In genomic region chr2:66408899-66409739, GRCm38 (mm10) we compare ENCODE assay signal across 8 mouse cellular contexts. TPM values are rescaled to one million over a fixed set of nuclear protein-coding genes. Genes with fewer than 3 reads are reported as not detected.
DNase-seq lines count a peak whose midpoint lies in the region; ATAC-seq and TF ChIP-seq lines count a peak whose summit lies in the region.

No protein-coding gene starts in this region.

- H3K27ac ChIP-seq in gastrocnemius, adult 2 months: no peak overlapping the region
- H3K27ac ChIP-seq in forebrain, embryonic 10.5 days: peak overlapping the region; percentile 66; the same call in 1 of the 2 replicates
- no peak overlapping the region for H3K27ac ChIP-seq in kidney, postnatal 0 days
- H3K27ac ChIP-seq in liver, embryonic 14.5 days: no peak overlapping the region

- TF ChIP-seq CTCF in gastrocnemius, adult 2 months (IDR thresholded peaks at IDR 0.05): no peak
- no peak for TF ChIP-seq CTCF in kidney, postnatal 0 days (IDR thresholded peaks at IDR 0.05; ENCODE audit: low read depth)
- no peak for TF ChIP-seq CTCF in liver, embryonic 14.5 days (IDR thresholded peaks at IDR 0.05; ENCODE audit: low read depth)

- 10% methylated on average over 12 of the region's 12 CpGs for WGBS in forebrain, embryonic 10.5 days
- WGBS in kidney, postnatal 0 days: 8% methylated on average over 12 of the region's 12 CpGs
- WGBS in liver, embryonic 14.5 days (ENCODE audit: insufficient replicate concordance): 5% methylated on average over 12 of the region's 12 CpGs

- H3K4me3 ChIP-seq in gastrocnemius, adult 2 months: peak overlapping the region; percentile 68
- peak overlapping the region; percentile 58 for H3K4me3 ChIP-seq in forebrain, embryonic 10.5 days
- peak overlapping the region; percentile 42 for H3K4me3 ChIP-seq in kidney, postnatal 0 days (replicated peaks; ENCODE audit: low read depth, low read length)
- no peak overlapping the region for H3K4me3 ChIP-seq in liver, embryonic 14.5 days (ENCODE audit: insufficient read depth in 1 of 2, low read depth in 2 of 2, low read length in 2 of 2)

- no peak overlapping the region for H3K9ac ChIP-seq in kidney, postnatal 0 days (ENCODE audit: low read depth, low read length)
- no peak overlapping the region for H3K9ac ChIP-seq in liver, embryonic 14.5 days (replicated peaks)

- no peaks in the 10 kb centered on the region for H3K36me3 ChIP-seq in forebrain, embryonic 10.5 days (replicated peaks)
- no peaks in the 10 kb centered on the region for H3K36me3 ChIP-seq in kidney, postnatal 0 days (ENCODE audit: insufficient read depth, low read length)
- no peaks in the 10 kb centered on the region for H3K36me3 ChIP-seq in liver, embryonic 14.5 days (replicated peaks; ENCODE audit: control insufficient read depth, insufficient read depth, low read depth)

- no peak for TF ChIP-seq EP300 in liver, embryonic 14.5 days (IDR thresholded peaks at IDR 0.05; ENCODE audit: low read depth)

- intact Hi-C loops in gastrocnemius, adult 2 months (cut with DNase I): loop anchor here (5.0 kb wide), 1 partner anchor 617 kb away; no protein-coding TSS in a partner anchor
- intact Hi-C loops in gastrocnemius, postnatal 14 days (cut with DNase I; ENCODE audit: low total_unique reads): no loop called here

- peaks cover 3% of the 10 kb centered on the region; the same call in 1 of the 2 replicates for H3K9me3 ChIP-seq in forebrain, embryonic 10.5 days
- no peaks in the 10 kb centered on the region for H3K9me3 ChIP-seq in kidney, postnatal 0 days (replicated peaks; ENCODE audit: low read length)
- H3K9me3 ChIP-seq in liver, embryonic 14.5 days (ENCODE audit: control insufficient read depth, low read length): no peaks in the 10 kb centered on the region

- peaks cover 14% of the 10 kb centered on the region for H3K4me1 ChIP-seq in forebrain, embryonic 10.5 days
- H3K4me1 ChIP-seq in kidney, postnatal 0 days (replicated peaks; ENCODE audit: insufficient read depth, low read length): no peaks in the 10 kb centered on the region; the same call in 1 of the 2 replicates
- H3K4me1 ChIP-seq in liver, embryonic 14.5 days (replicated peaks; ENCODE audit: control insufficient read depth in 2 of 2, insufficient read depth in 2 of 2, low read length in 1 of 2): 0 out of 4 replicates have a peak, but pooled peaks cover 0 to 2% of the 10 kb centered on the region in 2 experiments

- peak overlapping the region; percentile 79 for H3K4me2 ChIP-seq in kidney, postnatal 0 days (ENCODE audit: low read length)
- peak overlapping the region; percentile 52; the same call in 1 of the 2 replicates for H3K4me2 ChIP-seq in liver, embryonic 14.5 days (ENCODE audit: low read depth)

- DNase-seq in gastrocnemius, adult 2 months: no peak
- DNase-seq in gastrocnemius, postnatal 14 days: no peak
- peak; percentile 11 for DNase-seq in adrenal gland, postnatal 14 days
- DNase-seq in forebrain, embryonic 10.5 days (ENCODE audit: extremely low spot score, low spot score): no peak
- peak; percentile 23 for DNase-seq in kidney, postnatal 0 days (ENCODE audit: low spot score)
- no peak for DNase-seq in liver, embryonic 14.5 days (ENCODE audit: low read depth in 3 of 3, low spot score in 3 of 3)
- peak; percentile 41 for DNase-seq in right cerebral cortex, adult 18-20 months

- ATAC-seq in kidney, postnatal 0 days (replicated peaks; ENCODE audit: low FRiP score, low read depth): no peak; the same call in 1 of the 2 replicates
- no peak for ATAC-seq in liver, embryonic 14.5 days (ENCODE audit: insufficient read depth)
- ATAC-seq in granulocyte monocyte progenitor cell, adult 5-6 weeks (replicated peaks; ENCODE audit: poor library complexity, severe bottlenecking): no peak

- peaks cover 25% of the 10 kb centered on the region for H3K27me3 ChIP-seq in forebrain, embryonic 10.5 days (ENCODE audit: poor library complexity, severe bottlenecking)
- H3K27me3 ChIP-seq in kidney, postnatal 0 days (ENCODE audit: insufficient read depth, low read length): no peaks in the 10 kb centered on the region
- no peaks in the 10 kb centered on the region; the same call in 1 of the 2 replicates for H3K27me3 ChIP-seq in liver, embryonic 14.5 days (ENCODE audit: control insufficient read depth, insufficient read depth, low read length)

RNA-seq across cellular contexts. Expression of gene Scn1a, which starts 31.5 kb away (rescaled TPM):
- under 1 TPM in 1 of 2 experiments, not detected in 1; 0.10 TPM for total RNA-seq in gastrocnemius, adult 2 months (2021)
- under 1 TPM in 1 of 2 experiments, not detected in 1; 0.07 TPM for total RNA-seq in gastrocnemius, postnatal 14 days (2021)
- 0.07 and 0.30 TPM in 2 replicates for total RNA-seq in adrenal gland, postnatal 14 days (2021)
- polyA plus RNA-seq in forebrain, embryonic 10.5 days (2016; fragmentation: Nextera tagmentation; extraction: Ambion mirVana): 1.1 and 1.4 TPM in 2 replicates
- polyA plus RNA-seq in kidney, postnatal 0 days (2015; fragmentation: Nextera tagmentation; extraction: Ambion mirVana): 0.47 TPM in 2 replicates
- polyA plus RNA-seq in liver, embryonic 14.5 days (2012; rRNA removed): 0.01 and 0.02 TPM in 2 replicates
- not detected in 2 replicates for polyA plus RNA-seq in liver, embryonic 14.5 days (2014; fragmentation: Nextera tagmentation; extraction: Ambion mirVana)
- not detected in 2 replicates for total RNA-seq in granulocyte monocyte progenitor cell, adult 5-6 weeks (2014; fragmentation: Nextera tagmentation)
- total RNA-seq in granulocyte monocyte progenitor cell, adult 5-6 weeks (2017): not detected in 2 replicates

Comparison
In these comparisons a context has a peak if more than half of its experiments do, and no peak if none do; other contexts are left out.
1. DNase-seq: peak in adrenal gland, postnatal 14 days (single experiment), kidney, postnatal 0 days (single experiment) and right cerebral cortex, adult 18-20 months (single experiment); none in gastrocnemius, adult 2 months (single experiment), gastrocnemius, postnatal 14 days (single experiment), forebrain, embryonic 10.5 days (single experiment) and liver, embryonic 14.5 days (0 of 3).
2. H3K4me3 ChIP-seq: peak in gastrocnemius, adult 2 months (single experiment), forebrain, embryonic 10.5 days (single experiment) and kidney, postnatal 0 days (single experiment); none in liver, embryonic 14.5 days (0 of 2).